Mouse (Mus musculus): ENCODE results near the gene Supt5. TPM values are rescaled to one million over a fixed set of nuclear protein-coding genes. Genes with fewer than 3 reads are reported as not detected.
"Not testable (repeated sequence)": the region's sequence is repeated elsewhere in the genome, so short reads cannot be mapped to it uniquely, and the experiment has no call there.

Supt5 gene
- 113 and 122 TPM in 2 replicates for polyA plus RNA-seq (2016; fragmentation: Nextera tagmentation; extraction: Ambion mirVana)

DNA sequence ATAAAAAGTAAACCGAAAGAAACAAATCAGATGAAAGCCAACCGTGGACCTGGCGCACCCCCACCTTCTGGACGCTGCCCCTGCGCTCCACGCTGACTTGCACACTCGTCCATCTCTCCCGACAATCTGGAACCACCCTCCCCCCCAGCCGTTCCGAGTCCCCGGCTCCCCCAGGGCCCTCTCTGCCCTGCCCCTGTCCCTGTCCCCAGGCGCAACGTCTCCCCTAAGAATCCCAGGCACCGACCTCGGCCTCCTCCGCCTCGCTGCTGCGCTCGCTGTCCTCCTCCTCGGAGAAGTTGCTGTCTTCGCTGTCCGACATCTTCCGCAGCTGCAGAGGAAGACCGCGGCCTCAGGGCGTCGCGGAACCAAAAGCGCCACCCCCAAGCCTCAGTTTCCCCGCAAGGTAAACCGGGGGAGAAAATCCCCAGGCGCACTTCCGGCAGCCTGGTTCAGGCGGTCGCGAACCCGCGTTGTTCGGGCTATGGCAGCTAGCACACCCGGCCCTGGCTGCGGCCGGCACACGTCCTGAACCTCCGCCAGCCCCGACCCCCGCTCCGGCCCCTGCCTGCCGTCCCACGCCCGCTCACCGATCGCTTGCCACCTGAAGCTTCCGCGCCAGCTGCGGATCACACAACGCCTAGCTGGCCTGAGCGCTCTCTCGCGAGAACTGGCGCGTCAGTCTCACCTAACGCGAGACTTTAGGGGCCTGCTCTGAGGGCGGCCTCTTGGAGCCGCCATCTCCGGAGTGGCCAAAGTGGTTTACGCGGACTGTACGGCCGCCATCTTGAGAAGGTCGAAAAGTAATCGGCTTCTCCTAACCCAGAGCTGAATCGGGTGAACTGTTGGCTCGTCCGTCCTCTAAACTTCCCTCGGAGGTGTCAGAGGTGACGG is at the start of gene Supt5:
Gene Supt5, minus strand, starts transcription at position 639 of the 891 bp plus-strand sequence.
- H3K4me1 ChIP-seq: peaks cover 37% of the 10 kb centered on the region
- no peaks in the 10 kb centered on the region for H3K9me3 ChIP-seq (replicated peaks)
- peaks cover 25% of the 10 kb centered on the region for H3K36me3 ChIP-seq
- peak; percentile 97 for DNase-seq (ENCODE audit: low spot score)
- H3K4me3 ChIP-seq: peak within 1 kb of the TSS; percentile 89
- under 1% methylated on average over 77 of the region's 77 CpGs for WGBS
- H3K27me3 ChIP-seq (ENCODE audit: low read depth, poor library complexity, severe bottlenecking): no peaks in the 10 kb centered on the region
- peak within 1 kb of the TSS; percentile 94 for H3K27ac ChIP-seq (replicated peaks)

DNA sequence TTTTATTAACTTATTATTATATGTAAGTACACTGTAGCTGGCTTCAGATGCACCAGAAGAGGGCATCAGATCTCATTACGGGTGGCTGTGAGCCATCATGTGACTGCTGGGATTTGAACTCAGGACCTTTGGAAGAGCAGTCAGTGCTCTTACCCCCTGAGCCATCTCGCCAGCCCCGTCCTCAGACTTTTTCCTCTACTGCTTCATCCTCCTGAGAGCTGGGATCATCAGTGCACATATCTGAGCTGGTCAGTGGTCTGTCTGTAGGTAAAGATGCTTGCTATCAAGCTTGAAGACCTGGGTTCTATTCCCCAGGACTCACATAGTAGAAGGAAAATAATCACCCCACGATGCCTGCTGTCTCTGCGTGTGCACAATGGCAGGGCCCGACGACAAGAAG is 48.8 kb upstream of the Supt5 start:
- H3K9me3 ChIP-seq (replicated peaks); H3K27ac ChIP-seq (replicated peaks); DNase-seq (ENCODE audit: low spot score); H3K27me3 ChIP-seq (ENCODE audit: low read depth, poor library complexity, severe bottlenecking); H3K4me3 ChIP-seq: not testable (repeated sequence)
- WGBS: 89% methylated on average over 7 of the region's 7 CpGs
- Histone ChIP-seq H3K4me1 (peaks cover 26% of the 10 kb centered on the region), H3K36me3 (peaks cover 57% of the 10 kb centered on the region)

DNA sequence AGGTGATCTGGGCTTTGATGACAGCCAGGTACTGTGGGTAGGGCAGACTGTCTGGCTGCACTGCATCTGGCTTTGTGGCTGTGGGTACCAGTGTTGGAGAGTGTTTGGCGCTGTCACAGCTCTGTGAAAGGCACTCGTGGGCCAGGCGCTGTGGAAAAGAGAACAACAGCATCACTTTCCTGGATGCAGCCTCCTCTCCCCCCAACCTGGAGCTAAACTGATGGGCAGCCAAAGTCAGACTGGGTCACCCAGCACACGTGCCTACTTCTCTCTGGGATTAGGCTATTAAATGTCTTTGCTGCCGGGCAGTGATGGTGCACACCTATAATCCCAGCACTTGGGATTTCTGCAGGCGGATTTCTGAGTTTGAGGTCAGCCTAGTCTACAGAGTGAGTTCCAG is 48.3 kb upstream of the Supt5 start:
- peaks cover 30% of the 10 kb centered on the region for H3K4me1 ChIP-seq
- not testable (repeated sequence) for H3K27me3 ChIP-seq (ENCODE audit: low read depth, poor library complexity, severe bottlenecking); DNase-seq (ENCODE audit: low spot score); H3K4me3 ChIP-seq; H3K27ac ChIP-seq (replicated peaks); H3K9me3 ChIP-seq (replicated peaks)
- 90% methylated on average over 6 of the region's 6 CpGs for WGBS
- peaks cover 57% of the 10 kb centered on the region for H3K36me3 ChIP-seq

DNA sequence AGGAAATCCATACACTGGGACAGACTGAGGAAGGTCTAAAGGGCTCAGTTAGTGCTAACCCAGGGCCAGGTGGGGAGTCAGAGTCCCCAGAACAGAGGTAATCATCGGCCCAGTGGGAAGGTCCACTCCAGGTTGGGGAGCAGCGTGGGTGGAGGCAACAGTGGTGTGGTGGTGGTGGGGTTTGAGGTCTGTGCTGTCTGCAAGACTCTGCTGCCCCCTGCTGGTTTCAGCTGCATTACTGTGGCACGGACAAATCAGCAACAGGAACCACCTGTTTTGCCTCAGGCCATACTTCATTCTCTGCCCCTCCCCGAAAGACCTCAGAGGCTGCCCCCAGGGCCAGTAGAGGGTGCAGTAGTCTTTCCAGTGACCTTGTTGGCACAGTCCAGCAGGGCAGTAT is 47.9 kb upstream of the Supt5 start:
- no peaks in the 10 kb centered on the region for H3K27me3 ChIP-seq (ENCODE audit: low read depth, poor library complexity, severe bottlenecking)
- no peak overlapping the region; the same call in 1 of the 2 replicates for H3K4me3 ChIP-seq
- H3K27ac ChIP-seq (replicated peaks): no peak overlapping the region
- H3K36me3 ChIP-seq: peaks cover 57% of the 10 kb centered on the region
- 35% methylated on average over 4 of the region's 4 CpGs for WGBS
- H3K9me3 ChIP-seq (replicated peaks): no peaks in the 10 kb centered on the region
- DNase-seq (ENCODE audit: low spot score): peak; percentile 80
- peaks cover 30% of the 10 kb centered on the region for H3K4me1 ChIP-seq

DNA sequence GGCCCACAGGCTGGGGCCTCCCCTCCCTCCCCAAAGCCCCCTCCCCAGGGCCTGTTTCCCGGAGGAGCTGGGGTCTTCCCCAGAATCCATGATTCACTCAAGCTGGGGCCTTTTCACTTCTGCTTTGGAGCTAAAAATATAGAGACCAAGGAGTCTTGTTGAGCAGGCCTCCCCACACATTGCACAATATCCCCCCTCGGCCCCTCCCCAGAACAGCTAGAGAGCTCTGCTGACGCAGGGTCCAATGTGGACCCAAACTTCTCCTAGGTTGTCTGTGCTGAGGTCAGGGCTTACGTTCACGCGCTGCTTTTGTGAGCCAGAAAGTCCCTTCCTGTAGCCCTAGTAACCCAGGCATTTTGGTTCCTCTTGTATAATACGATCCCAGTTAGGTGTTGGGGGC is 47.5 kb upstream of the Supt5 start:
- no peaks in the 10 kb centered on the region for H3K27me3 ChIP-seq (ENCODE audit: low read depth, poor library complexity, severe bottlenecking)

DNA sequence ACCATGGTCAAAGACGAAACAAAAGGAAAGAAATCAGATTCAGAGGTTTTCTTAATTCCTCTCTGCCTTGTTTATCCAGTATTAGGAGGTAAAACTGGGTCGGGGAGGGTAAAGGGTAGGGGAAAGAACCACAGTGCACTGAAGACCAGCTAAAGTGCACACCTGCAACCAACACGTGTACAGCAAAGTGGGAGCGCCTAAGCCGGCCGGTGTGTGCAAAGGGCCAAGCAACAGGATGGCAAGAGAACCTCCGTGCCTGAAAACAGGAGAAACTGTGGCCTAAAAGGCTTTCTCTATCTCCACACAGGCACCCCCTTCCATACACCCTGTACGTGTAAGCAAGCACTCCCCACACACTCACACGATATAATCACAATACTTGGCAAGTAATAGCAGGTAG is 46.6 kb upstream of the Supt5 start:
- Histone ChIP-seq H3K4me1 (peaks cover 35% of the 10 kb centered on the region), H3K4me3 (no peak overlapping the region), H3K27me3 (ENCODE audit: low read depth, poor library complexity, severe bottlenecking) (no peaks in the 10 kb centered on the region), H3K9me3 (replicated peaks) (no peaks in the 10 kb centered on the region), H3K27ac (replicated peaks) (no peak overlapping the region), H3K36me3 (peaks cover 49% of the 10 kb centered on the region)
- WGBS: 91% methylated on average over 9 of the region's 9 CpGs
- no peak for DNase-seq (ENCODE audit: low spot score)

More for the DNA sequence above, 47.5 kb upstream of the Supt5 start:
- DNase-seq (ENCODE audit: low spot score): no peak
- no peak overlapping the region for H3K27ac ChIP-seq (replicated peaks)
- WGBS: 90% methylated on average over 7 of the region's 7 CpGs
- no peak overlapping the region for H3K4me3 ChIP-seq
- no peaks in the 10 kb centered on the region for H3K9me3 ChIP-seq (replicated peaks)
- peaks cover 57% of the 10 kb centered on the region for H3K36me3 ChIP-seq
- H3K4me1 ChIP-seq: peaks cover 30% of the 10 kb centered on the region

DNA sequence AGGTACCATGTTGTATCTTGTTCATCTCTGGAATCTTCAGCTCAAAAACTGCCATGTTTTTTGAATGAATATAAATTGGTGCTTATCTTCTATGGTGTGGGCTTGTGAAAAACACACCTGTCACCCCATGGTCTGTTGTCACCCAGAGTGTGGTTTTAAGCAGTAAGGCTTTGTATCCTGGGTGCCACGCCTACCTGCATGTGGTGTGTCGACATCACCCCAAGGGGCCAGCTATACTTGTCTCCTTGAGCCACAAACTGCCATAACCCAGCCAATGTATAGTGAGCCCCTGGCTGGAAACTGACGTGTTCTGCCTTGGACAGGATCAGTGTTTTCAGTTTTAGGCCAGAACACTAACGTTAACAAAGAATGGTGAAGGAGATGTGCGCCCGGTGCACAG is 45.6 kb upstream of the Supt5 start:
- no peak overlapping the region for H3K4me3 ChIP-seq
- H3K27me3 ChIP-seq (ENCODE audit: low read depth, poor library complexity, severe bottlenecking): no peaks in the 10 kb centered on the region
- no peak for DNase-seq (ENCODE audit: low spot score)
- no peaks in the 10 kb centered on the region for H3K9me3 ChIP-seq (replicated peaks)
- 82% methylated on average over 6 of the region's 6 CpGs for WGBS
- peaks cover 38% of the 10 kb centered on the region for H3K36me3 ChIP-seq
- no peak overlapping the region for H3K27ac ChIP-seq (replicated peaks)
- peaks cover 42% of the 10 kb centered on the region for H3K4me1 ChIP-seq

DNA sequence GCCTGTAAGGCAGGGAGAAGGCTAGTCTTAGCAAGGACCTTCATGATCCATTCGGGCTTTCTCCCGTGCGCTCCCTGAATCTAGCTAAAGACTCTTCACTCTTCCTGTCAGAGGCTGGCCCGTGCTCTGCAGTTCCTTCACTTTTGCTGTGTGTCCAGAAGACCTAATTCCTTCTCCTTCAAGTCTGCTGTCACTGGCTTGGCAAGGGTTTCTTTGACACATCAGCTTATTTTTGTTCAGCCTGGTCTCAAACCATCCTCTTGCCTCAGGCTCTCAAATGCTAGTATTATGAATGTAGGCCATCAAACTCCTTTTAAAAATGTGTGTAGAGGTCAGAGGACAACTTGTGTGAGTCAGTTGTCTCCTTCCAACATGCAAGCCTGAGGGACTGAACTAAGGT is 45.1 kb upstream of the Supt5 start:
- Histone ChIP-seq H3K27ac (replicated peaks) (0 out of 2 replicates have a peak overlapping the region, but pooled peaks have one; percentile 83), H3K9me3 (replicated peaks) (no peaks in the 10 kb centered on the region), H3K4me3 (no peak overlapping the region), H3K4me1 (peaks cover 47% of the 10 kb centered on the region), H3K36me3 (peaks cover 33% of the 10 kb centered on the region), H3K27me3 (ENCODE audit: low read depth, poor library complexity, severe bottlenecking) (no peaks in the 10 kb centered on the region)
- no peak for DNase-seq (ENCODE audit: low spot score)
- 81% methylated on average over 4 of the region's 4 CpGs for WGBS

DNA sequence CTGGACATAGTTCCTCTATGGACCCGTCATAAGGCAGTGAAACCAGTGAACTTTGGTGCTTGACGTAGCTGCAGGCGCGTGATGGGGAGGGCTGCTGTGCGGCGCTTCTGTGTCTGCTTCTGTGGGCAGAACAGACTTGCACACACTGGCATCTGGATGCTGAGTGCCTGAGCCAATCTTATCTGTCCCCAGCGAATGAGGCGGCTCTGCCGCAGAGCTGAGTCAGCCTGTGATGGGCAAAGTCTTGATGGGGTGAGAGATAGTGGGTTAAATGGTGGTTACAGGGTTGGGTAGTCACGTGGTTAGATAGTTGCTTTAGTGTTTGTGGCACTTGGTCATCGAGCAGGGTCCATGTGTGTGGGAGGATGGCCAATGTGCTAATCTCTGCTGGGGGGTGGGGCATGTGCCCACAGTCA is 44.4 kb upstream of the Supt5 start:
- H3K27ac ChIP-seq (replicated peaks): peak overlapping the region; percentile 83; the same call in 1 of the 2 replicates
- peaks cover 53% of the 10 kb centered on the region for H3K4me1 ChIP-seq
- H3K4me3 ChIP-seq: no peak overlapping the region; the same call in 1 of the 2 replicates
- DNase-seq (ENCODE audit: low spot score): no peak
- WGBS: 80% methylated on average over 11 of the region's 11 CpGs
- peaks cover 6% of the 10 kb centered on the region for H3K27me3 ChIP-seq (ENCODE audit: low read depth, poor library complexity, severe bottlenecking)
- no peaks in the 10 kb centered on the region for H3K9me3 ChIP-seq (replicated peaks)
- H3K36me3 ChIP-seq: peaks cover 27% of the 10 kb centered on the region

DNA sequence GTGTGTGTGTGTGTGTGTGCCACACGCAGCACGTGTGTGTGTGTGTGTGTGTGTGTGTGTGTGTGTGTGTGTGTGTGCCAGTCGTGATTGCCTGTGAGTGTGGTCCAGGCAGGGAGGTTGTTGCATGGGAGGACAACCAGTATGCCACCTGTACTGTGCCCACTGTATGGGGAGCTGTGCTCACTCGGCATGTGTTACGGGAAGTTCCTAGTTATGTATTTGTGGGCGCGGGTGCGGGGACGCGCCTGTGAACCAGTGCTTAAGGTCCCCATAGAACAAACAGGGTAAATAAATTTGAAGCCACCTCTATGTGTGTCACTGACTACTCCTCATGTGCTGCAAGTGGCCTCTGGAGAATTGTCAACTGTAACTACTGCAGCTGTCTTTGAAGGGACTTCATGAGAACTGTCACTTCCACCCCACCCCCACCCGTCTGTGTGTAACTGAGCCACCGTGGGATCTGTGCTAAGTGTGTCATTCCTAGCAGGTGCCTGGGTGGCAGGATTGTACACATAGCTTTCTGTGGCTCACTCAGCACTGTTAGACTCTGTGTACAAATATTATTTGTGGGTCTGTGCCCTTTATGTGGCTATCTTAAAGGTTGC is 43.9 kb upstream of the Supt5 start:
- Histone ChIP-seq H3K36me3 (peaks cover 27% of the 10 kb centered on the region), H3K4me1 (peaks cover 59% of the 10 kb centered on the region), H3K4me3 (peak overlapping the region; percentile 47), H3K27me3 (ENCODE audit: low read depth, poor library complexity, severe bottlenecking) (peaks cover 11% of the 10 kb centered on the region), H3K27ac (replicated peaks) (peak overlapping the region; percentile 83), H3K9me3 (replicated peaks) (no peaks in the 10 kb centered on the region)
- WGBS: 71% methylated on average over 11 of the region's 12 CpGs
- DNase-seq (ENCODE audit: low spot score): no peak

DNA sequence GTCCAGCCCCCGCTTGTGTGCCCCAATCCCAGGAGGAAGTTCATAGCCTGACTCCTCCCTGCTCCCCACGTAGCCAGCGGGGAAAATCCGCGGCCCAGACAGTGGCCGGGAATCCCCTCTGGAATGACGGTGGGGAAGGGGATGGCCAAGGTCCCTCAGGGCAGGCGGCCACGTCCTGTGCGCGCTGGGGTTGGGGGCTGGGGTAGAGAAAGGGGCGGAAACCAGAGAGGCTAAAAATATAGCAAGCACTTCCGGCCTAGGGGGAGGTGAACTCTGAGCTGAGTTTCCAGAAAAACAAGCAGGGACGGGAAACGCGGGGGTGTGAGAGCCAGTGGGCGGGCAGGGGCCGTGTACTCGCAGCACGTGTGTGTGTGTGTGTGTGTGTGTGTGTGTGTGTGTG is 43.4 kb upstream of the Supt5 start:
- Histone ChIP-seq H3K36me3 (peaks cover 26% of the 10 kb centered on the region), H3K27me3 (ENCODE audit: low read depth, poor library complexity, severe bottlenecking) (peaks cover 16% of the 10 kb centered on the region), H3K9me3 (replicated peaks) (no peaks in the 10 kb centered on the region), H3K4me1 (peaks cover 64% of the 10 kb centered on the region), H3K27ac (replicated peaks) (peak overlapping the region; percentile 83), H3K4me3 (peak overlapping the region; percentile 47)
- 12% methylated on average over 20 of the region's 20 CpGs for whole genome bisulfite sequencing
- DNase-seq (ENCODE audit: low spot score): peak; percentile 70

DNA sequence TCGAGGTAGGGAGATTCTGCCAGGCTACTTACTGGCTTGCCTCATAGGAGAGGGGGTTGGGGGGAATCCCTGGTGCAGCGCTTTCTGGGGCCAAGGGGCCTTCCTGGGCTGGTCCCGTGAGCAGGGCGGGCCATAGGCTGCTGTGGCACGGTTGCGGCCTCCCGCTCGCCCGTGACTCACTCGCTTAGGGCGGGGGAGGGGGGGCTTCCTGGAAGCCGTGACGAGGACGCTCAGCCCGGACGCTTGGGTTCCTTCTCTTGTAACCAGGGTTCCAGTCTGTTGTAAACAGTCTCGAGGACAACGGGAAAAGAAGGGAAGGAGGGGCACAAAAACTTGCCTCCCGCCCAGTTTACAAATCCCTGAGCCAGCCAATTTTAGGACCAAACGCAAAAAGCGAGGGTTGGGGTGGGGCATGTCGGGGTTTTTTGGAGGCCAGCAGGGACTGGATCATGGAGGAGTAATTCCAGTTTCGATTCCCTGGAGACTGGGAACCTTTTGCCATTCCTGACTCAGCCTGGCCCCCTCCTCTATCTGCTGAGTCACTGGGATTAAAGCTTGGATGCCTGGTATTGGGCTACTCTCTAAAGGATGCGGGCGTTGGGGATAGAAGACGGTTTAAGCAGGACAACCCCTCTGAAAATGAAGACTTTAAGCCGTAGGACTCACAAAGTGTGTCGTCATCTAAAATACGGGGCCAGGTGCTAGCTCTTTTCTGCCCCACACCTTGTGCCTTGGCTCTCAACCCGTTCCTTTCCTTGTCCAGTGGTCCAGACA is 42.7 kb upstream of the Supt5 start:
- peaks cover 20% of the 10 kb centered on the region for H3K36me3 ChIP-seq
- peak overlapping the region; percentile 47 for H3K4me3 ChIP-seq
- peak overlapping the region; percentile 83 for H3K27ac ChIP-seq (replicated peaks)
- WGBS: 6% methylated on average over 30 of the region's 30 CpGs
- H3K9me3 ChIP-seq (replicated peaks): no peaks in the 10 kb centered on the region
- peaks cover 66% of the 10 kb centered on the region for H3K4me1 ChIP-seq
- DNase-seq (ENCODE audit: low spot score): peak; percentile 49
- peaks cover 17% of the 10 kb centered on the region for H3K27me3 ChIP-seq (ENCODE audit: low read depth, poor library complexity, severe bottlenecking)
